Mouse (Mus musculus): ENCODE measurements around the gene Fam184a.
A peak's percentile ranks its signal among the peaks of the same experiment; 100 is the strongest.

The Fam184a gene

GRCm38 (mm10) chr10:53598821-53599220, 152.1 kb downstream of the Fam184a start:
- DNase-seq (ENCODE audit: low read depth, low spot score), result no peak

DNA sequence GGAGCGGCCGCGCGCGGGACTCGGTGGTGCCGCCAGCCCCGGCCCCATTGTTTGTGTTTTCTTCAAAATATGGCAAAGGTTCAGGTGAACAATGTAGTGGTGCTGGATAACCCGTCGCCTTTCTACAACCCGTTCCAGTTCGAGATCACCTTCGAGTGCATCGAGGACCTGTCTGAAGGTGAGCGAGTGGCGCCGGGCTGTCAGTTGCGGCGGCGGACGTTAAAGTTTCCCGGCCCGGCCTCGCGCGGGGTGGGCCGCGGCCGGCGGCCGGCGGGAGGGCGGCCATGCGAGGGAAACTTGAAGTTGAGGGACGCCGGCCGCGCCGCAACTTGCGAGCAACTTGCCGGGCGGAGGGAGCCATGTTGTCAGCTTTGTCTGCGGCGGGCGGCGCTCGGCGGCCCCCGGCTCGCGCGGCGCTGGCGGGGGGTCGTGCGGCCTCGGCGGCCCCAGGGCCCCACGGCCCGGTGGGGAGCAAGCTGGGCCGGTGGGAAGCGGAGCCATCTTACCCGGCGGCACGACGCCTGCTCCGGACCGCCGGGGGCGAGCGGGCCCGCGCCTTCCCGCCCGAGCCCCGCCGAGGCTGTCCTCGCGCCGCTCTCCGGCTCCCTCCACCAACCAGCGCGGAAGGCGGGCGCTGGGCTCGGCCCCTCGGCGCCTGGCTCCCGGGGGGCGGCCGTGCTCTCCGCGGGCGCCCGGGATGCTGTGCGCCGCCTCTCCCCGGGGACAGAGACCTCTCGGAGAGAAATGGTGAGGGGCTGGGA, 153.6 kb downstream of the Fam184a start:
- no peak for DNase-seq (ENCODE audit: low read depth, low spot score)

- peak; percentile 94 for DNase-seq (ENCODE audit: low read depth, low spot score)
These were observed 154.2 kb downstream of the Fam184a start, which contains the start of gene Asf1a for GRCm38 (mm10) chr10:53596677-53597120. Asf1a (plus strand) TSS chr10:53596757.

- no peak for DNase-seq (ENCODE audit: low read depth, low spot score)
These were observed 154.9 kb downstream of the Fam184a start for GRCm38 (mm10) chr10:53595744-53596676.

DNA sequence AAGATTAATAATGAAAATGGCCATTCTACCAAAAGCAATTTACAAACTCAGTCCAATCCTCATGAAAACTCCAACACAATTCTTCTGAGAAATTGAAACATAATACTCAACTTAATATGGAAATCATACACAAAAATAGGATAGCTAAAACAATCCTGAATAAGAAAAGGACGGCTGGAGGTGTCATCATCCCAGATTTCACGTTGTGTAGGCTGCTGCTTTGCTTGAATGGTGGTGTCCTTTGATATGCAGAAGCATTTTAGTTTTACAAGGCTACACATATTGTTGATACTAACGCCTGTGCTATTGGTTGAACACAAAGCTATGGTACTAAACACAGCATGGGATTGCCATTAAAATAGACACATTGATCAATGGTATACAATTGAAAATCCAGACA, 165.1 kb downstream of the Fam184a start:
- DNase-seq (ENCODE audit: low read depth, low spot score), result no peak

All from brain, embryonic 18.5 days (tissue).